Mouse (Mus musculus) MEL (cell line): ENCODE data around the gene Arhgef16. TPM values are rescaled to one million over a fixed set of nuclear protein-coding genes. Genes with fewer than 3 reads are reported as not detected.

ENCODE experiments used
- DNase-seq: peaks from one replicate; pipeline ENCODE4 v3.0.0; 2011; ENCODE audit warnings: low read depth, low spot score
- H3K27ac ChIP-seq: 2 replicates; pipeline ENCODE4 v1.5.1; 2012; ENCODE audit warnings: low read depth, mild to moderate bottlenecking, control low read depth, low read length, moderate library complexity; ENCODE audit not compliant: control insufficient read depth
- H3K27me3 ChIP-seq, 2 experiments: fragments of 150-350 bp in 1 of 2; sonication (generic) in 1 of 2; 2 replicates each; pipeline ENCODE4 v1.6.1; 2012; ENCODE audit warnings: low read length in 2 of 2, mild to moderate bottlenecking in 2 of 2, improper control_type of control experiment in 1 of 2, moderate library complexity in 1 of 2; ENCODE audit not compliant: insufficient read depth in 2 of 2, control insufficient read depth in 1 of 2
- H3K36me3 ChIP-seq, 2 experiments: 2 replicates each; pipeline ENCODE4 v1.6.1; 2012 to 2014; ENCODE audit warnings: low read length in 2 of 2, improper control_type of control experiment in 1 of 2, inconsistent platforms in 1 of 2, mild to moderate bottlenecking in 1 of 2; ENCODE audit not compliant: insufficient read depth in 2 of 2, control insufficient read depth in 1 of 2
- H3K4me1 ChIP-seq, 2 experiments: fragments of 150-350 bp in 1 of 2; sonication (generic) in 1 of 2; 2 replicates each; pipeline ENCODE4 v1.6.1; 2012; ENCODE audit warnings: low read length in 2 of 2, improper control_type of control experiment in 1 of 2, mild to moderate bottlenecking in 1 of 2; ENCODE audit not compliant: insufficient read depth in 2 of 2, control insufficient read depth in 1 of 2
- H3K4me3 ChIP-seq, 2 experiments: fragments of 150-350 bp in 1 of 2; sonication (generic) in 1 of 2; 2 replicates each; pipeline ENCODE4 v1.5.1; 2012; ENCODE audit warnings: low read depth in 2 of 2, low read length in 2 of 2, mild to moderate bottlenecking in 2 of 2, moderate library complexity in 2 of 2, control low read depth in 1 of 2, improper control_type of control experiment in 1 of 2; ENCODE audit not compliant: control insufficient read depth in 1 of 2, insufficient read depth in 1 of 2
- H3K79me2 ChIP-seq: 2 replicates; pipeline ENCODE4 v1.6.1; 2012; ENCODE audit warnings: mild to moderate bottlenecking, low read length, moderate library complexity; ENCODE audit not compliant: control insufficient read depth, poor library complexity, insufficient read depth
- H3K9ac ChIP-seq: 2 replicates; pipeline ENCODE4 v1.6.1; 2012; ENCODE audit warnings: low read depth, mild to moderate bottlenecking, control low read depth, low read length, moderate library complexity; ENCODE audit not compliant: control insufficient read depth, poor library complexity, severe bottlenecking
- H3K9me3 ChIP-seq: fragments of 150-350 bp; sonication (generic); replicated peaks from 2 replicates; pipeline ENCODE4 v1.6.1; 2012; ENCODE audit warnings: mild to moderate bottlenecking, low read length, improper control_type of control experiment, moderate library complexity; ENCODE audit not compliant: insufficient read depth
- E2F4 ChIP-seq: IDR thresholded peaks from 2 replicates; pipeline ENCODE4 v1.6.1; 2011; ENCODE audit warnings: low read depth, low read length, improper control_type of control experiment, borderline replicate concordance
- GABPA ChIP-seq: IDR thresholded peaks from 2 replicates; pipeline ENCODE4 v1.6.1; 2012; ENCODE audit warnings: low read depth, mild to moderate bottlenecking, inconsistent platforms, low read length, improper control_type of control experiment, moderate library complexity
- JUND ChIP-seq: IDR thresholded peaks from 2 replicates; pipeline ENCODE4 v1.6.1; 2011; ENCODE audit warnings: low read depth, mild to moderate bottlenecking, improper control_type of control experiment, low read length
- MXI1 ChIP-seq: IDR thresholded peaks from 2 replicates; pipeline ENCODE4 v1.6.1; 2011; ENCODE audit warnings: mild to moderate bottlenecking, low read depth, low read length, improper control_type of control experiment
- POLR2AphosphoS5 ChIP-seq: IDR thresholded peaks from 2 replicates; pipeline ENCODE4 v1.6.1; 2012; ENCODE audit warnings: low read depth, borderline replicate concordance, mild to moderate bottlenecking, inconsistent platforms, low read length, moderate library complexity, mixed read lengths
- RAD21 ChIP-seq: IDR thresholded peaks from 2 replicates; pipeline ENCODE4 v1.6.1; 2011; ENCODE audit warnings: mild to moderate bottlenecking, low read depth, low read length, improper control_type of control experiment
- RCOR1 ChIP-seq: IDR thresholded peaks from 2 replicates; pipeline ENCODE4 v1.6.1; 2012; ENCODE audit warnings: low read depth, mild to moderate bottlenecking, inconsistent platforms, low read length, improper control_type of control experiment
- UBTF ChIP-seq: IDR thresholded peaks from 2 replicates; pipeline ENCODE4 v1.6.1; 2012; ENCODE audit warnings: low read depth, mild to moderate bottlenecking, inconsistent platforms, low read length, improper control_type of control experiment, moderate library complexity, borderline replicate concordance; ENCODE audit not compliant: insufficient read depth
- USF1 ChIP-seq: IDR thresholded peaks from 2 replicates; pipeline ENCODE4 v1.6.1; 2014; ENCODE audit warnings: low read depth, mild to moderate bottlenecking, inconsistent platforms, low read length, improper control_type of control experiment, moderate library complexity
- ZC3H11A ChIP-seq: IDR thresholded peaks from 2 replicates; pipeline ENCODE4 v1.6.1; 2012; ENCODE audit warnings: low read depth, mild to moderate bottlenecking, inconsistent platforms, low read length, improper control_type of control experiment
- polyA plus RNA-seq, 2 experiments: library from polyadenylated mRNA; stranded (reverse) in 1 of 2; unstranded in 1 of 2; fragments of >175 nt in 1 of 2; fragments of >200 nt in 1 of 2; gene quantifications; 2 replicates each; pipeline versions ENCODE4 v1.2.1 to v1.2.4; 2012; ENCODE audit warnings: low replicate concordance in 2 of 2, low read depth in 1 of 2; ENCODE audit not compliant: insufficient read length in 2 of 2, insufficient read depth in 1 of 2, missing spikeins in 1 of 2
- total RNA-seq: library from RNA; depleted of rRNA; stranded (reverse); fragments of 300-350 nt; gene quantifications from 2 replicates; pipeline ENCODE4 v1.2.3, GENCODE M21; 2012

The Arhgef16 gene
- total and polyA plus RNA-seq, 3 experiments, result not detected

- Histone ChIP-seq H3K27ac (no peak overlapping the region), H3K27me3 (no peaks in the 10 kb centered on the region), H3K79me2 (no peaks in the 10 kb centered on the region), H3K4me1 (no peaks in the 10 kb centered on the region), H3K36me3 (no peaks in the 10 kb centered on the region), H3K4me3 (no peak overlapping the region), H3K9me3 (no peaks in the 10 kb centered on the region), H3K9ac (no peak overlapping the region)
- no peak for DNase-seq
- no peak for TF ChIP-seq RAD21
- no peak for TF ChIP-seq RCOR1
Measured at GRCm38 (mm10) chr4:154333300-154333699, 31.8 kb upstream of the Arhgef16 start.

- no peaks in the 10 kb centered on the region for H3K4me1 ChIP-seq
- TF ChIP-seq JUND (no peak), USF1 (no peak), GABPA (no peak), MXI1 (no peak), POLR2AphosphoS5 (no peak), ZC3H11A (no peak)
- TF ChIP-seq, all 39 proteins: peak for 0
- no peaks in the 10 kb centered on the region for H3K36me3 ChIP-seq
- H3K27me3 ChIP-seq, result no peaks in the 10 kb centered on the region
- H3K4me3 ChIP-seq, result no peak overlapping the region
- H3K9me3 ChIP-seq, result no peaks in the 10 kb centered on the region
- H3K27ac ChIP-seq, result no peak overlapping the region
- no peak overlapping the region for H3K9ac ChIP-seq
- H3K79me2 ChIP-seq, result no peaks in the 10 kb centered on the region
- DNase-seq, result no peak
Measured at GRCm38 (mm10) chr4:154331271-154331670, 29.8 kb upstream of the Arhgef16 start.

- Histone ChIP-seq H3K4me1 (no peaks in the 10 kb centered on the region), H3K9ac (no peak overlapping the region), H3K27ac (no peak overlapping the region), H3K27me3 (no peaks in the 10 kb centered on the region), H3K36me3 (no peaks in the 10 kb centered on the region), H3K9me3 (no peaks in the 10 kb centered on the region), H3K4me3 (no peak overlapping the region), H3K79me2 (no peaks in the 10 kb centered on the region)
- no peak for TF ChIP-seq E2F4
- TF ChIP-seq UBTF, result no peak
- no peak for TF ChIP-seq JUND
- no peak for DNase-seq
Measured at GRCm38 (mm10) chr4:154330001-154330400, 28.5 kb upstream of the Arhgef16 start.
